Mouse (Mus musculus) forebrain, embryonic 12.5 days (tissue): ENCODE measurements around the gene Recql. TPM values are rescaled to one million over a fixed set of nuclear protein-coding genes. Genes with fewer than 3 reads are reported as not detected.

Experiments
- ATAC-seq: fragments of 200-750 bp; cut with Nextera tagmentation; 2 replicates; pipeline ENCODE4 v1.8.0; 2017; ENCODE audit warnings: moderate TSS enrichment; ENCODE audit not compliant: low FRiP score
- H3K27ac ChIP-seq: fragments of 300-500 bp; sonication (generic); 2 replicates; pipeline ENCODE4 v1.5.1; 2016; ENCODE audit warnings: mild to moderate bottlenecking
- H3K27me3 ChIP-seq: fragments of 300-500 bp; sonication (generic); 2 replicates; pipeline ENCODE4 v1.6.1; 2016; ENCODE audit warnings: mild to moderate bottlenecking
- H3K36me3 ChIP-seq: fragments of 300-500 bp; sonication (generic); replicated peaks from 2 replicates; pipeline ENCODE4 v1.6.1; 2016; ENCODE audit warnings: mild to moderate bottlenecking
- H3K4me1 ChIP-seq: fragments of 300-500 bp; sonication (generic); 2 replicates; pipeline ENCODE4 v1.6.1; 2016
- H3K4me2 ChIP-seq: fragments of 300-500 bp; sonication (generic); 2 replicates; pipeline ENCODE4 v1.6.1; 2016; ENCODE audit warnings: mild to moderate bottlenecking, moderate library complexity
- H3K4me3 ChIP-seq: fragments of 300-500 bp; sonication (generic); replicated peaks from 2 replicates; pipeline ENCODE4 v1.5.1; 2016; ENCODE audit warnings: mild to moderate bottlenecking
- H3K9ac ChIP-seq: fragments of 300-500 bp; sonication (generic); 2 replicates; pipeline ENCODE4 v1.6.1; 2016; ENCODE audit warnings: mild to moderate bottlenecking
- H3K9me3 ChIP-seq: fragments of 300-500 bp; sonication (generic); 2 replicates; pipeline ENCODE4 v1.6.1; 2016
- WGBS: fragments of 180-500 bp; shearing (Covaris S2); methylation state at CpG from one replicate; pipeline ENCODE4 v1.1.7; 2016; 5-methylcytosine and 5-hydroxymethylcytosine counted together
- polyA plus RNA-seq: library from polyadenylated mRNA; unstranded; fragments of >200 nt; fragmentation: Nextera tagmentation; extraction: Ambion mirVana; gene quantifications from 2 replicates; pipeline ENCODE4 v1.2.1, GENCODE M21; 2016

Gene Recql
- polyA plus RNA-seq, 1 experiment from 2014 or later = 45.2 TPM

DNA sequence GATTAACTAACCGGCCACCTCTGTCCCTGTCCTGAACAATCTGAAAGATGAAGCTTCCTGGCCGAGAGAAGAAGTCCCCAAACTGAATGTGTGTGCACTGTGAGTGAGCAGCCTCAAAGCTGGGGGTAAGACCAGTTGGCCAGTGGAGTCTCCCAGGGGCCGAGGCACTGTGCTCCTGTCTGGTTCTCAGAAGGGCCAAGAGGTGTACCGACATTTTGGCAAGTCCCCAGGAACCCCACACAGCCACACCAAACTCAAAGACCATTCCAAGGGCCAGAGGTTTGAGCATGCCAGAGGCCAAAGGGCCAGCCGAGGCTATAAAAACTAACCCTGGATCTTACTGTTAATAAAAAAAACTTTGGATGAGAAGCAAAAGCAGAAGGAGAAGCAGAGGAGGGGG lies 72.6 kb downstream of the Recql start:
- no peak for ATAC-seq
- 86% methylated on average over 5 of the region's 5 CpGs for WGBS
- Histone ChIP-seq H3K4me3 (no peak overlapping the region), H3K9me3 (peaks cover 3% of the 10 kb centered on the region; the same call in 1 of the 2 replicates), H3K9ac (no peak overlapping the region), H3K4me2 (no peak overlapping the region), H3K27ac (no peak overlapping the region), H3K27me3 (no peaks in the 10 kb centered on the region), H3K36me3 (no peaks in the 10 kb centered on the region), H3K4me1 (no peaks in the 10 kb centered on the region)

DNA sequence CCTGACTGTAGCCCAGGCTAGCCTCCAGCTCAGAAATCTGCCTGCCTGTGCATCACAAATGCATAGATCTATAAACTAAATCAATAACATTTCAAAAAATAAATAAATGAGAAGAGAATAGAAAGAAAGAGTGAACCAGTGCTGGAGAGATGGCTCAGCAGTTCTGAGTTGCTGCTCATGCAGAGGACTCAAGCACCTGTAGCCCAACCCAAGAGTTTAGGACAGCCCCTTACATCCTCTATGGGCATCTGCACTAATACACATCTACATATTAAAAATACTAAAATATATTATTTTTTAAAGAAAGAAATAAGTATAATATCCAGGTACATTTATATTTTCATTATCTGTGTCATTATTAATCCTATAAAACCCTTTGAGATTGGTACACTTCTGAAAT lies 81.8 kb downstream of the Recql start:
- H3K27ac ChIP-seq = no peak overlapping the region
- peaks cover 3% of the 10 kb centered on the region; the same call in 1 of the 2 replicates for H3K9me3 ChIP-seq
- no peaks in the 10 kb centered on the region for H3K36me3 ChIP-seq
- no peaks in the 10 kb centered on the region for H3K27me3 ChIP-seq
- no peak for ATAC-seq
- H3K4me3 ChIP-seq = no peak overlapping the region
- no peak overlapping the region for H3K4me2 ChIP-seq
- H3K4me1 ChIP-seq = no peaks in the 10 kb centered on the region
- H3K9ac ChIP-seq = no peak overlapping the region

Other genes with a start within 250 kb of the Recql start
- not detected in 2 replicates for gene Slco1a6, start 178.6 kb downstream of the Recql start, polyA plus RNA-seq
- gene Iapp, start 88.7 kb downstream of the Recql start, polyA plus RNA-seq = 0.23 and 0.36 TPM in 2 replicates
- 0.22 TPM in 2 replicates for gene Slco1a5, start 64.1 kb downstream of the Recql start, polyA plus RNA-seq
- 24.1 and 25.5 TPM in 2 replicates for gene Pyroxd1, start 41.4 kb downstream of the Recql start, polyA plus RNA-seq
- gene Golt1b, start 134 bp upstream of the Recql start, polyA plus RNA-seq = 93.1 and 95.5 TPM in 2 replicates
- gene Spx, start 26.4 kb upstream of the Recql start, polyA plus RNA-seq = 0.46 and 1.0 TPM in 2 replicates
- not detected in 2 replicates for gene Gys2, start 86.0 kb upstream of the Recql start, polyA plus RNA-seq
- 422 and 446 TPM in 2 replicates for gene Ldhb, start 120.9 kb upstream of the Recql start, polyA plus RNA-seq
- gene Kcnj8, start 184.5 kb upstream of the Recql start, polyA plus RNA-seq = 4.9 and 5.5 TPM in 2 replicates